Mouse (Mus musculus) E14TG2a.4 (cell line): ENCODE measurements around the gene Fndc5.

Source experiments
- CTCF ChIP-seq: conservative IDR thresholded peaks from 2 replicates; pipeline ENCODE4 v1.5.1; 2014; ENCODE audit warnings: low read length
- POU5F1 ChIP-seq: IDR thresholded peaks from 2 replicates; pipeline ENCODE4 v1.6.1; 2014; ENCODE audit warnings: low read length, borderline replicate concordance

DNA sequence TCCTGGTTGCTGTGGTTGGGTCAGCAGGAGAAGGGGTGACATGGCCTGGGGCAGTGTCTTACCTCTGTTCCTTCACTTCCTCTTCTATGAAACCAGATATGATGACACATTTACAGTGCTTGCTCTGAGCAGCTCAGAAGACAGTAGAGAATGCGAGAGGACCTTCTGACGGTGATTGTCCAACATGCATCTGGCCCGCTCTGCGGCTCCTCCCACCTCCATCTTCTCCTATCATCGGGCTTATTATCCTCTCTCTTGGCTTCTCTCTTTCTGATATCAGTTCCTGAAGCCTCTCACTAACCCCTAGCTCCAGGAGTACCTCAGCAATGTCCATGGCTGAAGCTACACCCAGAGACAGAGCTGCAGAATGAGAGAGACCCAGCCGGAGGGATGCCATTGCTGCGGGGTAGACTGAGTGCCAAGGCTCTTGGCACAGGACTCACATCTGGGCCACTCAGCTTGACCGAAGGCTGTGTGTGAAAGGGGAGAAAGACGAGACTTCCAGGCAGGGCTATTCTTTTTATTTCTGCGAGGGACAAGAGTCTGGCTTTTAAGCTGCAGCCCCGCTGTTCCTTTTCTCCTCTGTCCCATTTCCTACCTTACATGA lies 5.7 kb downstream of the Fndc5 start:
- TF ChIP-seq CTCF: no peak
- TF ChIP-seq POU5F1: no peak
